Mouse (Mus musculus): ENCODE data around the gene Gm28363. TPM values are rescaled to one million over a fixed set of nuclear protein-coding genes. Genes with fewer than 3 reads are reported as not detected.
"Not testable (repeated sequence)": the region's sequence is repeated elsewhere in the genome, so short reads cannot be mapped to it uniquely, and the experiment has no call there.

Gene Gm28363
- not detected in 2 replicates for polyA plus RNA-seq (2014; fragmentation: Nextera tagmentation; extraction: Ambion mirVana)

DNA sequence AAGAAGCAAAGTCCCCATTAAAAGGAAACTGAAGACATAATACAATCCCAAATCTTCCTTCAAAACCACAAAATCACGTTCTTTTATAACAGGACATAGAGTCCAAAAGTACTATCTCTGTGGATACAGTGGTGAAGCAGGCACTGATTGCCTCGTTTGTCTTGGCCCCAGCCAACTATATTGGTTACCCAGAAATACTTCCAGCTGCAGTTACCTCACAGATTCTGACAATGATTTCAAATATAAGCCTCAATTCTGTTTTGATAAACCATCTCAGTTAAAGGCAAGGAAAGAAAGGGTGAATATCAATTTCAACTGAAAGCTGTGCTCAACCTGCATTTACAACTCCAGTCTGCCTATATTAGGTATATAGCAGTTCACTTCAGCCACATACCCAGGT is at the start of gene Gm28363:
Gene Gm28363 (plus strand): TSS at position 301 of the 400 bp plus-strand sequence.
- DNase-seq (ENCODE audit: low spot score), result not testable (repeated sequence)
- 64% methylated on average over 2 of the region's 2 CpGs for WGBS

DNA sequence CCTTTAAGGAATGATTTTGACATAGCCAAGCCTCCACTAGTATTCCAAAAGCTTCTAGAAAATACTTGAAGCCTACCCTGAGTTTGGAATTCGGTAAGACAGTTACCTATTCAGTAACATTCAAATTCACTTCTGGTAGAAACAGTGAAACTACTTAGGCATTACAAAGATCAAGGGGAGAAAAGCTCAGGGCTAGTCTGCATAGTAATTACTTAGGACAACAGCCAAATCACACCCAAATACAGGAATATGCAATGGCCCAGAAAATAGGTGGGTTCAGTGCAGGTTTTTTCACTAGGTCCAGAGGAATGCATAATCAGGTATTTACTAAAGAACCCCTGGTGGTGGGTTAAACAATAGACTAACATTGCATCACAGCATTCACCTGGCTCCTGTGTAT is 46.7 kb upstream of the Gm28363 start:
- DNase-seq (ENCODE audit: low spot score); H3K4me3 ChIP-seq (ENCODE audit: low read depth, low read length); H3K27ac ChIP-seq (replicated peaks; ENCODE audit: low read depth, low read length); H3K4me2 ChIP-seq (ENCODE audit: low read depth, low read length); H3K4me1 ChIP-seq (ENCODE audit: control insufficient read depth, insufficient read depth, low read length); H3K9ac ChIP-seq (ENCODE audit: low read depth, low read length); H3K36me3 ChIP-seq (ENCODE audit: control insufficient read depth, insufficient read depth, low read length); H3K9me3 ChIP-seq (ENCODE audit: control insufficient read depth, low read length); ATAC-seq (ENCODE audit: low read depth); H3K27me3 ChIP-seq (replicated peaks; ENCODE audit: control insufficient read depth, insufficient read depth, low read length): not testable (repeated sequence)
- 56% methylated on average over 1 of the region's 1 CpGs for WGBS

More for the DNA sequence above, at the start of gene Gm28363:
- not testable (repeated sequence) for H3K4me2 ChIP-seq (ENCODE audit: low read depth, low read length); ATAC-seq (ENCODE audit: low read depth); H3K36me3 ChIP-seq (ENCODE audit: control insufficient read depth, insufficient read depth, low read length); H3K27me3 ChIP-seq (replicated peaks; ENCODE audit: control insufficient read depth, insufficient read depth, low read length); H3K9ac ChIP-seq (ENCODE audit: low read depth, low read length); H3K4me3 ChIP-seq (ENCODE audit: low read depth, low read length); H3K9me3 ChIP-seq (ENCODE audit: control insufficient read depth, low read length); H3K27ac ChIP-seq (replicated peaks; ENCODE audit: low read depth, low read length); H3K4me1 ChIP-seq (ENCODE audit: control insufficient read depth, insufficient read depth, low read length)

Other genes starting within 250 kb of the Gm28363 start
- not detected in 2 replicates for gene B020011L13Rik, start 84.0 kb downstream of the Gm28363 start, polyA plus RNA-seq (2014; fragmentation: Nextera tagmentation; extraction: Ambion mirVana)
- gene Gm28360, start 132.9 kb downstream of the Gm28363 start, polyA plus RNA-seq (2014; fragmentation: Nextera tagmentation; extraction: Ambion mirVana), result not detected in 2 replicates
- gene Gm28168, start 230.9 kb downstream of the Gm28363 start, polyA plus RNA-seq (2014; fragmentation: Nextera tagmentation; extraction: Ambion mirVana), result not detected in 2 replicates

Data from embryonic facial prominence, embryonic 14.5 days (tissue).